Mouse (Mus musculus) heart, postnatal 0 days (tissue): ENCODE data around the gene Actr3.

ENCODE experiments used
- CTCF ChIP-seq: IDR thresholded peaks from 2 replicates; pipeline ENCODE4 v1.5.1; 2016; ENCODE audit warnings: antibody characterized with exemption, control low read depth, low read depth
- EP300 ChIP-seq: IDR thresholded peaks from 2 replicates; pipeline ENCODE4 v1.6.1; 2016; ENCODE audit warnings: antibody characterized with exemption, low read depth

DNA sequence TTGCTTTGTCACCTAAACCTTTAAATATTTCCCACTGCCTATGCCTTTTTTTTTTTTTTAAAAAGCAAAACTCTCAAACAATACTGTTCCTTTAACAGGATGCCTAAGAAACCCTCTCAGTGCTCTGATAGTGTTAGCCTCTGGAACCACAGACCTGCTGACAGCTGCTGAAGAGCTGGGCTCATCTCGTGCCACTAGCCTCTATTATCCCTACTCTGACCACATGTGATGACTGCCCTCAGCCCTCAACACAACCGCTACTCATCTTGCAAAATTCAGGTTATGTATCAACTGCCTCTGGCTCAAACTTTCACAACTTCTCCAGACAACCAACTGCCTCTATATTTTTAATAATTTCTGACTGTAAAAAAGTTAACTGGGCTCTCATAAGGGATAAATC lies 15.6 kb downstream of the Actr3 start:
- TF ChIP-seq CTCF (no peak), EP300 (no peak)
